Mouse (Mus musculus) limb, embryonic 14.5 days (tissue): ENCODE results near the gene Draxin. TPM values are rescaled to one million over a fixed set of nuclear protein-coding genes. Genes with fewer than 3 reads are reported as not detected.

ENCODE experiments used
- ATAC-seq: fragments of 200-750 bp; cut with Nextera tagmentation; 2 replicates; pipeline ENCODE4 v1.8.0; 2017; ENCODE audit warnings: low read depth, moderate number of reproducible peaks, moderate TSS enrichment; ENCODE audit not compliant: low FRiP score
- DNase-seq: peaks from one replicate; pipeline ENCODE4 v3.0.0-alpha.2; 2015; ENCODE audit warnings: low spot score
- H3K27ac ChIP-seq: fragments of 300-500 bp; sonication (generic); replicated peaks from 2 replicates; pipeline ENCODE4 v1.5.1; 2014; ENCODE audit warnings: low read depth, mild to moderate bottlenecking, low read length, moderate library complexity, mixed read lengths
- H3K27me3 ChIP-seq: fragments of 300-500 bp; sonication (generic); 2 replicates; pipeline ENCODE4 v1.6.1; 2014; ENCODE audit warnings: low read length, mixed read lengths; ENCODE audit not compliant: control insufficient read depth, insufficient read depth
- H3K36me3 ChIP-seq: fragments of 300-500 bp; sonication (generic); 2 replicates; pipeline ENCODE4 v1.6.1; 2014; ENCODE audit warnings: mild to moderate bottlenecking, low read length, moderate library complexity, mixed read lengths; ENCODE audit not compliant: control insufficient read depth, insufficient read depth
- H3K4me1 ChIP-seq: fragments of 300-500 bp; sonication (generic); 2 replicates; pipeline ENCODE4 v1.6.1; 2014; ENCODE audit warnings: antibody characterized with exemption, low read length, mixed read lengths; ENCODE audit not compliant: control insufficient read depth, insufficient read depth
- H3K4me2 ChIP-seq: fragments of 300-500 bp; sonication (generic); replicated peaks from 2 replicates; pipeline ENCODE4 v1.6.1; 2014; ENCODE audit warnings: low read depth, mild to moderate bottlenecking, low read length, moderate library complexity; ENCODE audit not compliant: severe bottlenecking
- H3K4me3 ChIP-seq: fragments of 300-500 bp; sonication (generic); replicated peaks from 2 replicates; pipeline ENCODE4 v1.5.1; 2014; ENCODE audit warnings: low read length
- H3K9ac ChIP-seq: fragments of 300-500 bp; sonication (generic); 2 replicates; pipeline ENCODE4 v1.6.1; 2014; ENCODE audit warnings: mild to moderate bottlenecking, low read depth, low read length, moderate library complexity; ENCODE audit not compliant: severe bottlenecking
- H3K9me3 ChIP-seq: fragments of 300-500 bp; sonication (generic); 2 replicates; pipeline ENCODE4 v1.6.1; 2016; ENCODE audit warnings: low read length; ENCODE audit not compliant: control insufficient read depth
- POLR2A ChIP-seq: fragments of 200-500 bp; IDR thresholded peaks from 2 replicates; pipeline ENCODE4 v1.8.0; 2012; ENCODE audit warnings: inconsistent platforms, mild to moderate bottlenecking, moderate library complexity, borderline replicate concordance; ENCODE audit not compliant: insufficient read depth, insufficient read length; ENCODE audit errors: extremely low read depth
- WGBS: fragments of 180-500 bp; shearing (Covaris S2); extraction: QIAGEN DNeasy Blood & Tissue Kit; methylation state at CpG from one replicate; pipeline ENCODE4 v1.1.7; 2014; 5-methylcytosine and 5-hydroxymethylcytosine counted together
- polyA plus RNA-seq, 2 experiments: library from polyadenylated mRNA; depleted of rRNA in 1 of 2; stranded (reverse) in 1 of 2; unstranded in 1 of 2; fragments of >200 nt; fragmentation: Nextera tagmentation in 1 of 2; extraction: Ambion mirVana in 1 of 2; gene quantifications; 2 replicates each; pipeline versions ENCODE4 v1.2.1 to v1.2.3; 2012 to 2014

The Draxin gene
- polyA plus RNA-seq, 2 experiments = 0.45 to 1.5 TPM

DNA sequence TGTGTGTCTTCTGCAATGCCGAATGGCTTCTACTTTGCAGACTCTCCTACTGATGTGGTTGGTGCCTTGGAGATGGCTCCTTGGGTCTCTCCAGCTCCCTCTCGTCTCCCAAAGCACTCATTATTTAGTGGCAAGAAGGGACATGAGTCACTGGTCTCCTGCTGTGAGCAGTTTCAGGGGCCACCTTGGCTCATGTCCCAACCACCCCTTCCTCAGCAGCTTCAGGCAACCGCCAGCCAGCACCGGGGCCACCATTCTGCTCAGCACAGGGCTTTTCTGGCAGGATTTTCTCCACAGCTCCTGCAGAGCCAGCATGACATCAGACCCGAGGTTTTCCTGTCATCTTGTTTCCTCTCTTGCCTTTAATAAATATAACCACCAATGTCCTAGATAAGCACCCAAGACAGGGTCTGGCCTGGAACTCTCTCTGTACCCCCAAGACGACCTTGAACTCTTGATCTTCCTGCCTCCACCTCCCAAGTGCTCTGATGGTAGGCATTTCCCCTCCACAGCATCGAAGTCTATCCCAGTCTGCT lies 21.9 kb downstream of the Draxin start:
- H3K9ac ChIP-seq = no peak overlapping the region
- H3K27ac ChIP-seq = no peak overlapping the region
- DNase-seq (no peak), ATAC-seq (no peak)
- H3K4me1 ChIP-seq = peaks cover 5% of the 10 kb centered on the region; the same call in 1 of the 2 replicates
- 49% methylated on average over 7 of the region's 7 CpGs for WGBS
- no peaks in the 10 kb centered on the region for H3K27me3 ChIP-seq
- no peaks in the 10 kb centered on the region for H3K36me3 ChIP-seq
- no peak for TF ChIP-seq POLR2A
- no peak overlapping the region for H3K4me3 ChIP-seq
- H3K9me3 ChIP-seq = no peaks in the 10 kb centered on the region
- H3K4me2 ChIP-seq = no peak overlapping the region

DNA sequence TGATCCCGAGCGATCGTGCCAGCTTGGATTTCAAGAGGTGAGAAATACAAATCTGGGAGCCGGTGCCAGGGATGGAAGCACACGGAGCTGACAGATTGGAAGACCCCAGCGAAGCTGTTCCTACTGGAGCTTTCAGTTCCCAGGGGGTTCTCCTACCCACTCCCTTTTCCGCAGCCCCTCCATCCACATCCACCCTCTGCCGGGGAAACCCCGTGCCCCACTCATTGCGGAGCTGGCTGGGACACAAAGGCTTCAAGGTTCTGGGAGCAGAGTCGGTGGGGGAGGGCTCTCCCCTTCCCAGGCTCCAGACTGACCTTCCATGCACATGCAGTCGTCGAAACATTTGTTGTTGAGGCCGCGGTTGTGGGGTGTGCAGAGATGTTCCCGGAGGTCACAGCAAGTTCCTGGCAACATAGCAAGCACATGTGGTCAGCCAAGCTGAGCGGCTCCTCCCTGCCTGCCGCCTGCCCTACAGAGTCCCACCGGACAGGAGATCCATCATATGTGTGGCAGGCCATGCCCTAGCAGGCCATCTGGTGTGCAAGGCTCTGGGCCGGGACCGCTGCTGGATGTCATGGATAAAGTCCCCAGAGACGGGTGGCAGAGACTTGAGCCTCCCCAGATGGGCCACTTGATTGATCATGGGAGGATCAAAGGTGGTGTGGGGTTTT lies 22.7 kb downstream of the Draxin start:
- no peaks in the 10 kb centered on the region for H3K36me3 ChIP-seq
- H3K27me3 ChIP-seq = no peaks in the 10 kb centered on the region
- H3K9me3 ChIP-seq = no peaks in the 10 kb centered on the region
- H3K4me1 ChIP-seq = peaks cover 5% of the 10 kb centered on the region; the same call in 1 of the 2 replicates
- H3K9ac ChIP-seq = peak overlapping the region; percentile 31; the same call in 1 of the 2 replicates
- DNase-seq (no peak), ATAC-seq (no peak)
- no peak overlapping the region for H3K4me3 ChIP-seq
- no peak for TF ChIP-seq POLR2A
- no peak overlapping the region; the same call in 1 of the 2 replicates for H3K4me2 ChIP-seq
- 30% methylated on average over 22 of the region's 22 CpGs for WGBS
- H3K27ac ChIP-seq = no peak overlapping the region

DNA sequence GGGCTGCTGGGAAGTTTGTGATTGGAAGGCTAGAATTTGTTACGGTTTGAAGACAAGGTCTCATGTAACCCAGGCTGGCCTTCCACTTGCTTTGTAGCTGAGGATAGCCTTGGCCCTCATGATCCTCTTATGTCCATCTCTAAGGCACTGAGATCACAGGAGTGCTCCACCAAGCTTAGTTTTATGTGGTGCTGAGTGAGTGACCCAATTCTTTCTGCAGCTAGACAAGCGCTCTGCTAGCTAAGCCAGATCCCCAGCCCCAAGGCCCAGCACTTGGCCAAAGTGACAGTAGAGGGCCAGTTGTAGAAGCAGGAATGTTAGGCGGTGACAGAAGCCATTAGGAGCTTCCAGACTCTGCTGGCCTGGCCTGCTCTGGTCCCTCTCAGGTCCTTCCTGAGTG lies 26.4 kb downstream of the Draxin start:
- Histone ChIP-seq H3K27ac (no peak overlapping the region), H3K4me2 (no peak overlapping the region), H3K9ac (no peak overlapping the region), H3K4me1 (peaks cover 5% of the 10 kb centered on the region; the same call in 1 of the 2 replicates), H3K4me3 (no peak overlapping the region), H3K36me3 (no peaks in the 10 kb centered on the region), H3K9me3 (no peaks in the 10 kb centered on the region), H3K27me3 (no peaks in the 10 kb centered on the region)
- WGBS = 69% methylated on average over 3 of the region's 3 CpGs
- no peak for DNase-seq
- TF ChIP-seq POLR2A = no peak
- ATAC-seq = no peak

DNA sequence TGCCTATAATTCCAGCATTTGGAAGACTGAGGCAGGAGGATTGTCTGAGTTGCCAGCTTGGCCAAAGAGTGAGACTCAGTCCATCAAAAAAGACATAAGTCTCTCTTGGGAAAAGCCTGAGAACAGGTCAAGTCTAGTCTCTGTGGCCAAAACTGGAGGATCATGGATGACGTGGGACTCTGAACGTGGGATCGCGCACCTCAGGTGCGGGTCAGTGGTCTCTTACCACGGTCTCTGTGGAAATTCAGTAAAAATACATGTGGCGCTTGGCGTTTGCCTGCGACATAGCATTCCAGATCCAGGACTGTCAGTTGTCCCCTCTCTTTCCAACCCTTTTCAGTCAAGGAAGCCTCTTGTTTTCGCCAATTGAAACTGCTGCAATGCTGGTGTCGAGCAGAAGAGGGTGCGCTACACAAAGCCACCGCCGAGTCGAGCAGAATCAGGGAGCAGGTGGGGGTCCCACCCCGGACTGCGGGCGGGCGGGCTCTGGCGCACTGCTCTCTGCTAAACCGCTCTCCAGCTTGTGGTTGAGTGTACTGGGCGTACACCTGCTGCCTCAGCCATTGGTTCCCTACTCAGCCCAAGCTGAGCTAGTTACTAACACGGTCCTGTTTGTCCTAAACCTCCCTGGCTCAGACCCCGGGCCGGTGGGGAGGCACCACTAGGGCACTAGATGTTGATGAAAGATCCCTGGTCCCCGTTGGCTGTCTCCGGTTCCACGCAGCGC lies 28.5 kb downstream of the Draxin start:
- WGBS = 25% methylated on average over 28 of the region's 29 CpGs
- Histone ChIP-seq H3K4me1 (no peaks in the 10 kb centered on the region), H3K9me3 (no peaks in the 10 kb centered on the region), H3K4me2 (peak overlapping the region; percentile 41), H3K36me3 (no peaks in the 10 kb centered on the region), H3K27me3 (no peaks in the 10 kb centered on the region), H3K4me3 (0 out of 2 replicates have a peak overlapping the region, but pooled peaks have one; percentile 12), H3K27ac (no peak overlapping the region), H3K9ac (peak overlapping the region; percentile 6; the same call in 1 of the 2 replicates)
- no peak for TF ChIP-seq POLR2A
- DNase-seq (peak; percentile 55), ATAC-seq (peak; percentile 90)

DNA sequence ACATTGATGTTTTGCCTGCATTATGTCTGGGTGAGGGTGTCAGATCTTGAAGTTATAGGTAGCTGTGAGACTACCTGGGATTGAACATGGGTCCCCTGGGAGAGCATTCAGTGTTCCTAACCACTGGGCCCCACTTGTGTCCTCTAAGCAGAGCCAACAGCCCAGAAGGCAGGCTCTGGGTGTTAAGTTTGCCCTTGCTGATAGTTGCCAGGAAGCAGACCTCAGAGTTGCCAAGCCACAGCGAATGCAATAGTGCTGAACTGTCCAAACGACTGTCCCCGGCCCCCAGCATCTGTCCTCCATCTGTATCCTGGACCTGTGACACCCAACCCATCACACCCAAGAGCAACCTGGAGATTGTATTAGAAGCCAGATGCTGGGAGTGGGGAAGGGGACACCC lies 31.8 kb downstream of the Draxin start:
- Histone ChIP-seq H3K4me3 (no peak overlapping the region), H3K36me3 (no peaks in the 10 kb centered on the region), H3K4me1 (no peaks in the 10 kb centered on the region), H3K27me3 (no peaks in the 10 kb centered on the region), H3K27ac (no peak overlapping the region), H3K9me3 (no peaks in the 10 kb centered on the region), H3K4me2 (no peak overlapping the region), H3K9ac (no peak overlapping the region)
- DNase-seq = no peak
- 74% methylated on average over 3 of the region's 3 CpGs for WGBS
- TF ChIP-seq POLR2A = no peak
- ATAC-seq = no peak
